Mouse (Mus musculus): ENCODE data around the gene Rdh19.
A peak's percentile ranks its signal among the peaks of the same experiment; 100 is the strongest.
"Not testable (repeated sequence)": the region's sequence is repeated elsewhere in the genome, so short reads cannot be mapped to it uniquely, and the experiment has no call there.

The Rdh19 gene

DNA sequence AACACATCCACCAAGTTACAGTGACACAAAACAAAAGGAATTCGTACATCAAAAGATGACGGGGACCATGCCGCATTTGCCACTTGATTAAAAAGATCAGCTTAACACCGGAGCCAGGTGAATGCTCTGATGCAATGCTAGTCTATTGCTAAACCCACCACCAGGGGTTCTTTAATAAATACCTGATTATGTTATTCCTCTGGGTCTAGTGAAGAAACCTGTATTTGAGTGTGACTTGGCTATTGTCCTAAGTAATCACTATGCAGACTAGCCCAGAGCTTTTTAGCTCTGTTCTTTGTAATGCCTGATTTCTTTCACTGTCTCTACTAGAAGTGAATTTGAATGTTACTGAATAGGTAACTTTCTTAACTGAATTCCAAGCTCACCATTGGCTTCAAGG, 31.3 kb downstream of the Rdh19 start:
- DNase-seq, result no peak

DNA sequence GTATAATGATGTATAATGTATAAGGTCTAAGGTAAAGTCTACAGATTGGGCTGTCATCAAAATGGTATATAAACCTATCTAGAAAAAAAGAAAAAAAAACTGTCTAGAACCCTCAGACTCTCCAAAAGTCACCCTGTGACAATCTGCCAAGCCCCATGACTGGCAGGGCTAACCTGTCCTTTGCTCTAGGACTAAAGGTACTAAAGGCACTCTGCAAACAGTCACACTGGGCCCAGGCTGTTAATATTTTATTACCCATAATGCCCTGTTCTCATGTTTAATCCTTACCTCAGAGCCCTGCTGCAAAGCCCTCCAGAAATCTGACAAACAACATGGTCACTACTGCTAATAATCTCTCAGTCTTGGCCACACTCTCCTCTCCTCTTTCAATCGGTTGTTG, 36.8 kb downstream of the Rdh19 start:
- DNase-seq, result no peak

DNA sequence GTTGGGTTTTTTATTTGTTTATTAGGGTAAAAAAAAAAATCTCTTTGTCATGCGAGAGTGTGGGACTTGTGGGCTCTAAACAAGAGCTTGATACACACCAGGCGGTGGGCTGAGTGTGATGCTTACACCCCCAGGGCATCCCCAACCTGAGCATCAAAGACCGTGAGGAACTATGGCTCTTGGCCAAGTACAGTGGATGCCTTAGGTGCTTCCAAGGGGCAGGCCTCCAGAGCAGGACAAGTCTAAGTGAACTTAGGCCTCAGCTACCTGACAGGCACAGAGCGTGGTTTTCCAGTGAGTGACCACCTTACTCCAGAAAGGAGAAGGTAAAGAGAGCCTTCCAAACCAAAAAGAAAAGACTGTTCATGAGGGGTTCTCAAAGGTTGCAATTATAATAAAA, 37.2 kb downstream of the Rdh19 start:
- no peak for DNase-seq

DNA sequence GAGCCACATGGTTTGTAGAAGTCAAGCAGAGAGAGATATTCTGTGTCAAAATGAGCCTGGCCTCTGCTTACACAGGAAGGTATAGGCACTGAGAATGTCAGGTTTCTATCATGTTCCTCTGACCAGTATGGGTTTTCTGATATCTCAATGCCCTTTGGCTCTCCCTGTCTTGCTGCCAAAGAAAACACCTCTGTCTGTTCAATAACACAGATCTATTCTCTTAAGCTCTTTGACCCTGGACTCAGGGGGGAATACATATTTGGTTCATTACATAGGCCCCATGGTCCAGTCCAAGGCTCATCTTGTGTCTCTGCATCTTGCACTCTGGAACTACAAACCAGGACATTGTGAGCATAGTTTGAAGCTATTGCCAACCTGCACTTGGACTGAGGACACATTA, 38.9 kb downstream of the Rdh19 start, which contains the start of gene Rdh7:
Gene Rdh7 (minus strand): TSS at position 213 of the 400 bp plus-strand sequence.
- no peak for DNase-seq

DNA sequence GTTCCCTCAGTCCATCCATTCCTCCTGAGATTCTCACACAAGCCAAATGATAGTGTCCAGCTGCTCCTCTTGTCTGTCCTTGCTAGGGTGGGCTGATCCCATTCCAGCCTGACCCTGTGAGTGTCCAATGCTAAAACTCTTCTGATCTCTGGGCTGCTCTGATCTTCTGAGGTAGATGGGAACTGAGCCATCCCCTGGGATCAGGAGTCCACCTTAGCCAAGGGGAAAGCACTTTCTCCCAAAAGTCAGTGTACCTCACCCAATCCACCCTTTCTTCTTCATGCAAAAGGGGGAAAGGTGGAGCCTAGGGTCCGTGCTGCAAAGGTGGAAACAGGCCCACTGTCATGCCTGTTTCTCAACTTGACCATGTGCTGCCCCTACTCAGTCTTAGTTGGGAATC, 41.8 kb downstream of the Rdh19 start:
- no peak for DNase-seq

DNA sequence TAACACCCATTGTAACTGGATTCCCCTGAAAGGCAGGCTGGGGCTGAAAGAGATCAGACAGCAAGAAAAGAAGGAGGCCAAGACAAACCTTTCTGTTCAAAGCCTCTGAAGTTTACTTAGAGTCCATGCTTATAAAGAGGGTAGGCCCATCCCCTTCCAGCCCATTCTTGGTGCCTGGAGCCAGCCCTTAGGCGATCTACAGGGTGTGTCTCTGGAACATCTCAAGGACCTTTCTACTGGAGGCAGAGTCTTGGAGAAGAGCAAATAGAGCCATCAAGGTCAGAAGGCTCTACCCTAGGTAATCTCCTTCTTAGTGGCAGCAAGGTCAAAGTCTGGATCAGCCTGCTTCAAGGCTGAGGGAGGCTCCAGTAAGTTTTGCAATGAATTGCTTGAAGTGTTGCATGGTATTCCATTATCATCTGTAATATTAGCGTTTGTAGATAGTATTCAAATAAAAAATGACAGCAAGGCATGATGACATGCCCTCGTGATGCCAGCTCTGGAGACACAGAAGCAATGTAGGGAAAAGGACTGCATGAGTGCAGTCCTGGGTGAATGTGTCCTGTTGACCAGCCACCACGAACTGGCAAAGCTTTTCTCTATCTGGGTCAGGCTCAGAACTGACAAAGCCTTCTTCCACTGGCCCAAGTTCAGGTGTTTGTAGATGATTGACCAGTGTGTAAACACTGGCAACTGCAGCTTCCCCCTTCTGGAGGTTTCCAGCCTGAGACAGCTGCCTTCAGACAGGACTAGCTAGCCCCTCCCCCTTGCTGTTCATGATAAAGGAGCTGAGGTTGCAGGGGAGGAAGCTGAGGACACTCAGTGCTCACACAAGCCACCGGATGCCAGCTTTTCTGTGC, 43.7 kb downstream of the Rdh19 start:
- DNase-seq, result not testable (repeated sequence)

DNA sequence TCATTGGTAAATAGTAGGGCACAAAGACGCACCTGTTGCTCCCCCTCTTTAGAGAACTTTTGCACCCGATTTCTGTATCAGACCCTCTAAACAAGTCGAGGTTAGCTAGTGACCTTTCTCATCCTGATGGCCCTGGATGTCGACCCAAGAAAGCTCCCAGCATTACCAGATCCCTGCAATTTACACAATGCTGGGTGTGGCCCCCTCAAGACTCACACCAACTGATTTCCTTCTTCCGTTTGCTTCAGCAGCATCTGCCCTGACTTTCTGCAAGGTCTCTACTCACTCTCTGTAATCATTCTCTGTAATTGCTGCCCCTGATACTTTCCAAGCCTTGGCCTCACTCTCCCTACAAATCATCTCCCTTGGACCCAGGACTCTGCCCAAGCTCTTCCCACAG, 47.0 kb downstream of the Rdh19 start:
- no peak for DNase-seq

DNA sequence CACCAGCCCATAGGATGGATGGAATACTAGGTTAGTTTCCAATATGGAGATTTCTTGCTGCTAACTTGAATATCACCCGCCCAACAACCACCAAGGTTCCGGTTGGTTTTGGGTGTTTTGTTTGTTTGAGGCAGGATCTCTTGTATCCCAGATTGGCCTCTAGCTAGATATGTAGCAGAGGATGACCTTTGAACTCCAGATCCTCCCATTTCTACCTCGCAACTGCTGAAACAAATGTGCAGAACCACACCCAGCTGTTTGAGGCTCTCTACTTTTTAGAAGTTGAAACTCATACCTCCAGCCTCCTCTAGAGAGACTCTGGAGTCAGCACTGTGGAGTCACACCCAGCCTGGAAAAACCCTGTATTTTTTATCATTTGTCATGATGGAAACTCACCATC, 47.8 kb downstream of the Rdh19 start:
- DNase-seq, result no peak

DNA sequence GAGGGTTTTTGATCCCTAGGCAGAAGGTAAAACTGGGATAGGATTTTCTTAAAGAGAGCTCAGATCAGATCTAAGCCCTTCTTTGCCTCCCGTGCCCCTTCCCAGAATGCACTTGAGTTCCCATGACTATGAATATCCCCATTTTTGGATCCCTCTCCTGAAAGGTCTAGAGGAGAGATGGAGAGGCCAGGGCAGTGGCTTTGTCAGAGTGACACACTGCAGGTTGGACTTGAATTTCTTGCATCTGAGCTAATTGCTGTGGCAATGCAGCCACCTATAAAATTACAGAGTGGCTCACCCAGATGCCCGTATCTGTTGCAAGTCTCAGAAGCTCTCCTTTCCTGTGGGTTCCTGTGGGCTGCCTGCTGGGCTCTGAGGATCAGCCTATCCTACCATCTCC, 48.5 kb downstream of the Rdh19 start, which contains the start of gene Sdr9c7:
Gene Sdr9c7 (plus strand): TSS at position 301 of the 400 bp plus-strand sequence.
- DNase-seq, result no peak

DNA sequence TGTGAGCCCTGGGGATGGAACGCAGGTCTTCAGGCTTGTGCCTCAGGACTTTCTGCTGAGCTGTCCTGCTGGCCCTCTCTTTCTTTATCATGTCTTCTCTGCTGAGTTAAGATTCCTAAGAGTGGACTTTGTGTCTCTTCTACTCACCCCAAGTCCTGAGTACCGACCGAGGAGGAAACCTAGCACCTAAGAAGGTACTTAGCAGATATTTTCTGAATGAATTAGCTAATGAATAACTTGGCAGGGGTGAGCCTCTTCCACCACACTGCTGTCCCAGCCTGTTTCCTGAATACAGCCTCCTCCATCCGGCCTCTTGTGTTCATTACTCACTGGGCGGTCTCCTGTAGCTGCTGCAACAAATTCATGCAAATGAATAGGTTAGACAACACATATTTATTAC, 50.1 kb downstream of the Rdh19 start:
- DNase-seq, result no peak

DNA sequence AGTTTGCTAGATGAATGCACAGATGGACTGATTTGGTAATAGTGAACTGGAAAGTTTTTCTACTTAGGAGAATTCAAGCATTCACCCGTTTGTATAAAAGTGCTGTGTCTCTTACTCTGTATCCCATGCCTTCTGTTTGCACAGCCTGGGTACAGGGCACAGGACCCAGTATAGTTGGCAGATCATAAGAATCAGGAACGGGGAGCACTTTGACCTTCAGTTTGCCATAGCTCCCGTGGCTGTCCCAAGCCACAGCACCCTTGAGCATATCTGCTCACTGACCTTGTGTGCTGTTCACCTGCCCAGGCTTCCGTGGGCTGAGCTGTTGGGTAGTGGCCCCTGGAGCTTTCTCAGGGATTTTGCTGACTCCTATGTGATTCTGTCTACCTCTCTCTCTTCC, 52.0 kb downstream of the Rdh19 start:
- DNase-seq, result no peak

DNA sequence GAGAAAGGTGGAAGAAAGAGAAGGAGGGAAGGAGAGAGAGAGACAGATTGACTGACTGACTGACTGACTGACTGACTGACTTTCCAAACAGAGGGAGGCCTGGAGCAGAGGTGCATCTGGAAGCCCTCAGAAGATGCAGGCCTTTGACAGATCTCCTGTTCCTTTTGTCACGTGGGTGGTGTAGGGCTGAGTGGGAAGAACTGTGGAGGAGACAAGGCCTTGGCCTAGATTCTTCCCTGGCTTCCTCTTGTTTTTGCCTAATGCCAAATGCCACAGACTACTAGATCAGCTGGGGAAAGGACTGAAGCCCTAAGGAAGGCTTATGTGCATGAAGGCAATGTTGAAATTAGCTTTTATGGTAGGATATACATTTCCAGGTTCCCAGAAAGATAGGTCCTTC, 53.4 kb downstream of the Rdh19 start:
- DNase-seq, result no peak

DNA sequence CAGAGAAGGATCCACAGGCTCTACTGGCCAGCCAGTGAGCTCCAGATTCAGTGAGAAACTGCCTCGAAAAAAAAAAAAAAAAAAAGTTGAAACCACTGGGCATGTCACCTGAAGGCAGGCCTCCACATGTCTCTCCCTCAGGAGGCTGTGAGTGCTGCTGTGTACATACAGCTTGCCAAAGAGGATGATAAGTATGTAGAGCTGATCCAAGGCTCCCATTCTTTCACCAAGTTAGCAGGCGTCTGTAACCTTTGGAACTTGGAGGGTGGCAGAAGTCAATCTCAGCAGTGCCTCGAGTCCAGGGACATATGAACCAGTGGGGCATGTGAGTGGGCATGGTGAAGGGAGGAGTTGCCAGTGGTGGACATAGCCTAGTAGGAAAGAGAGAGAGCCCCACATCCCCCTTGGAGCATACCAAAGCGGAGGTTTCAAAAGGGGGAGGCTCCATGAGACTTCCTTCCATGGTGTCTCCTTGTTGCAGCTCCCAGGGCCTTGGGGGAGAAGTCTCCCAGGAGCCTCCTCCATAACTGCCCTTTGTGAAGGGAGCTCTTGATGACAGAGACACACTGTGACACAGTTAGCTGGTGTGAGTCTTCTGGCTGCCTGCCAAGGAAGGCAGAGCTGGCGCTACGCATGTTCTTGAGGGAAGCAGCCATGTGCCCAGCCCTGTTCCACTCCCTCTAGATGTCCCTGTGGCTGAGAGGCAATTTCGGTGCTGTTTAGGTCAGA, 55.2 kb downstream of the Rdh19 start:
- DNase-seq, result peak in 1 of 2 experiments; percentile 3

DNA sequence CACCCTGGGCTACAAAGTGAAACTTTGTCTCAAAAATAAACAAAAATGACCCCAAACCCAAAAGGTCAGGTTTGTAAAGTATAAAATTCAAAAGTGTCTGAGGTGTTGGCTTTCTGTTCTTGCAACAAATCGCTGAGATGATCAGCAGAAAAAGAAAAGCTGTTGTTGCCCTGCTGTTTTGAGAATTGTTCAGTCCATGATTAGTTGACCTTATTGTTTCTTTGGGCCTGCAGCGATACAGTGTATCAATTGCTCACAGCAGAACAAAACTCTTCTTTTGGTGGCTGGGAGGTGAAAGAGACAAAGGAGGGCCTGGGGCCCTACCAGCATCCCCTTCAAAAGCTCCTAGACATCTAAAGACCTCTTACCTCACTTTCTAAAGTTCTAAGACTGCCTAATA, 56.4 kb downstream of the Rdh19 start:
- no peak for DNase-seq

DNA sequence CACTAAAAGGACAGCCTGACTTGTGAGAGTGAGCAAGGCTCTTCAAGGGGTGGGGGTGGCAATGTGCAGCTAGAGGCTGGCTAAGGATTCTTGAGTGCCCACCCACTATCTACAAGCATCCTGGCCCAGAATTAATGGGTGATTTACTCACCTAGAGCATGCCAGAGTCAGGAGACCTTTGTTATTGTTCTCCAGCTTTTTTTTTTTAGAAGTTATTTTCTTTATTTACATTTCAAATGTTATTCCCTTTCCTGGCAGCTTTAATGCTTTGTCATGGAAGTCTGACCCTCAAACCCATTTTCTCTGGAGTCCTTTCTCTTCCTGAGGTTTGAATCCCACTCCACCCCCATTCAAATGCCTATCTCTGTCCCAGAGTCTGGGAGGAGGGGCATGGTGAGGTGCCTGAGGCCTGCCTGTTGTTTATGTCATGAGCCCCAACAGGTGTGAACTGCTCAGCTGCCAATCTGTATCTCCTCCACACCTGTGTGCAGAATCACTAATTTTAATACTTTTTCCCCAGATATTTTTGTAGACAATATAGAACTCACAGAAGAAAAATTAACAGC, 57.7 kb downstream of the Rdh19 start:
- DNase-seq, result no peak

All from cerebellum, adult 18-20 months (tissue).